Mouse (Mus musculus) G1E (cell line): Measurements from ENCODE around the gene Arl15.

Experiments
- CTCF ChIP-seq: IDR thresholded peaks from 2 replicates; pipeline ENCODE4 v1.5.1; 2012; ENCODE audit warnings: low read depth, low read length, inconsistent platforms, mixed read lengths
- GATA1 ChIP-seq: IDR thresholded peaks from 2 replicates; pipeline ENCODE4 v1.6.1; 2012; ENCODE audit warnings: borderline replicate concordance, low read length, inconsistent platforms, mixed read lengths
- POLR2AphosphoS5 ChIP-seq: IDR thresholded peaks from 2 replicates; pipeline ENCODE4 v1.6.1; 2012; ENCODE audit warnings: low read depth, low read length, inconsistent platforms; ENCODE audit not compliant: insufficient replicate concordance

GRCm38 (mm10) chr13:113915700-113916099 is 121.4 kb downstream of the Arl15 start:
- TF ChIP-seq POLR2AphosphoS5, result no peak
- no peak for TF ChIP-seq CTCF
- TF ChIP-seq GATA1, result no peak
